Mouse (Mus musculus) midbrain, embryonic 14.5 days (tissue): Measurements from ENCODE around the gene Eid3. TPM values are rescaled to one million over a fixed set of nuclear protein-coding genes. Genes with fewer than 3 reads are reported as not detected.

ENCODE experiments used
- ATAC-seq: fragments of 200-750 bp; cut with Nextera tagmentation; 2 replicates; pipeline ENCODE4 v1.8.0; 2017; ENCODE audit warnings: moderate number of reproducible peaks, moderate library complexity; ENCODE audit not compliant: low FRiP score, low TSS enrichment
- DNase-seq: peaks from one replicate; pipeline ENCODE4 v3.0.0-alpha.2; 2015
- H3K27ac ChIP-seq: fragments of 300-500 bp; sonication (generic); replicated peaks from 2 replicates; pipeline ENCODE4 v1.5.1; 2014; ENCODE audit warnings: mild to moderate bottlenecking, low read depth, low read length, moderate library complexity
- H3K27me3 ChIP-seq: fragments of 300-500 bp; sonication (generic); 2 replicates; pipeline ENCODE4 v1.6.1; 2014; ENCODE audit warnings: low read length, control low read depth, mixed read lengths; ENCODE audit not compliant: control insufficient read depth, insufficient read depth
- H3K36me3 ChIP-seq: fragments of 300-500 bp; sonication (generic); 2 replicates; pipeline ENCODE4 v1.6.1; 2014; ENCODE audit warnings: low read length, control low read depth; ENCODE audit not compliant: control insufficient read depth, insufficient read depth
- H3K4me1 ChIP-seq: fragments of 300-500 bp; sonication (generic); 2 replicates; pipeline ENCODE4 v1.6.1; 2014; ENCODE audit warnings: mild to moderate bottlenecking, antibody characterized with exemption, low read length, control low read depth; ENCODE audit not compliant: control insufficient read depth, insufficient read depth
- H3K4me2 ChIP-seq: fragments of 300-500 bp; sonication (generic); 2 replicates; pipeline ENCODE4 v1.6.1; 2014; ENCODE audit warnings: mild to moderate bottlenecking, low read length, moderate library complexity
- H3K4me3 ChIP-seq: fragments of 300-500 bp; sonication (generic); replicated peaks from 2 replicates; pipeline ENCODE4 v1.5.1; 2014; ENCODE audit warnings: low read depth, low read length
- H3K9ac ChIP-seq: fragments of 300-500 bp; sonication (generic); replicated peaks from 2 replicates; pipeline ENCODE4 v1.6.1; 2014; ENCODE audit warnings: mild to moderate bottlenecking, low read length, moderate library complexity
- H3K9me3 ChIP-seq: fragments of 300-500 bp; sonication (generic); 2 replicates; pipeline ENCODE4 v1.6.1; 2016; ENCODE audit warnings: low read length, control low read depth, mixed read lengths; ENCODE audit not compliant: control insufficient read depth
- WGBS: fragments of 180-500 bp; shearing (Covaris S2); extraction: QIAGEN DNeasy Blood & Tissue Kit; methylation state at CpG from one replicate; pipeline ENCODE4 v1.1.7; 2014; 5-methylcytosine and 5-hydroxymethylcytosine counted together
- polyA plus RNA-seq: library from polyadenylated mRNA; unstranded; fragments of >200 nt; fragmentation: Nextera tagmentation; extraction: Ambion mirVana; gene quantifications from 2 replicates; pipeline ENCODE4 v1.2.1, GENCODE M21; 2014

Eid3 gene
- polyA plus RNA-seq = 0.50 and 0.59 TPM in 2 replicates

- Histone ChIP-seq H3K27ac (no peak within 1 kb of the TSS; the same call in 1 of the 2 replicates), H3K4me2 (peak within 1 kb of the TSS; percentile 24), H3K4me1 (peaks cover 21% of the 10 kb centered on the region), H3K27me3 (no peaks in the 10 kb centered on the region), H3K9me3 (no peaks in the 10 kb centered on the region), H3K9ac (no peak within 1 kb of the TSS), H3K36me3 (peaks cover 29% of the 10 kb centered on the region), H3K4me3 (no peak within 1 kb of the TSS)
- WGBS = 61% methylated on average over 9 of the region's 9 CpGs
- DNase-seq (peak; percentile 35), ATAC-seq (0 out of 2 replicates have a peak, but pooled peaks have one; percentile 11)
These were observed at the start of gene Eid3 for GRCm38 (mm10) chr10:82866356-82866755. Eid3 (plus strand) TSS chr10:82866626.

GRCm38 (mm10) chr10:82817514-82817913 lies 48.9 kb upstream of the Eid3 start:
- Histone ChIP-seq H3K9me3 (no peaks in the 10 kb centered on the region), H3K36me3 (no peaks in the 10 kb centered on the region), H3K4me3 (no peak overlapping the region), H3K27me3 (no peaks in the 10 kb centered on the region), H3K27ac (no peak overlapping the region), H3K9ac (no peak overlapping the region), H3K4me2 (no peak overlapping the region), H3K4me1 (no peaks in the 10 kb centered on the region)
- DNase-seq = no peak
- WGBS = 80% methylated on average over 3 of the region's 3 CpGs
- ATAC-seq = no peak

- no peak overlapping the region for H3K9ac ChIP-seq
- no peak overlapping the region for H3K4me2 ChIP-seq
- H3K36me3 ChIP-seq = no peaks in the 10 kb centered on the region
- no peaks in the 10 kb centered on the region for H3K9me3 ChIP-seq
- H3K4me1 ChIP-seq = no peaks in the 10 kb centered on the region
- no peak overlapping the region for H3K27ac ChIP-seq
- no peaks in the 10 kb centered on the region for H3K27me3 ChIP-seq
- ATAC-seq (no peak), DNase-seq (no peak)
- H3K4me3 ChIP-seq = no peak overlapping the region
- WGBS = 80% methylated on average over 9 of the region's 9 CpGs
These were observed 48.5 kb upstream of the Eid3 start for GRCm38 (mm10) chr10:82817936-82818335.

- no peaks in the 10 kb centered on the region for H3K4me1 ChIP-seq
- DNase-seq = no peak
- H3K36me3 ChIP-seq = no peaks in the 10 kb centered on the region
- no peak overlapping the region for H3K4me3 ChIP-seq
- H3K9me3 ChIP-seq = no peaks in the 10 kb centered on the region
- no peak overlapping the region for H3K9ac ChIP-seq
- no peak overlapping the region for H3K27ac ChIP-seq
- 87% methylated on average over 6 of the region's 6 CpGs for WGBS
- no peaks in the 10 kb centered on the region for H3K27me3 ChIP-seq
- ATAC-seq = no peak
- H3K4me2 ChIP-seq = no peak overlapping the region
These were observed 47.8 kb upstream of the Eid3 start for GRCm38 (mm10) chr10:82818661-82819060.

- H3K9ac ChIP-seq = no peak overlapping the region
- H3K4me3 ChIP-seq = no peak overlapping the region
- 83% methylated on average over 14 of the region's 14 CpGs for WGBS
- H3K4me1 ChIP-seq = no peaks in the 10 kb centered on the region
- H3K36me3 ChIP-seq = no peaks in the 10 kb centered on the region
- ATAC-seq = no peak
- H3K4me2 ChIP-seq = no peak overlapping the region
- H3K27ac ChIP-seq = no peak overlapping the region
- no peaks in the 10 kb centered on the region for H3K9me3 ChIP-seq
- DNase-seq = no peak
- no peaks in the 10 kb centered on the region for H3K27me3 ChIP-seq
These were observed 43.2 kb upstream of the Eid3 start for GRCm38 (mm10) chr10:82823108-82823778.

GRCm38 (mm10) chr10:82823779-82824177 lies 42.6 kb upstream of the Eid3 start:
- Histone ChIP-seq H3K9me3 (no peaks in the 10 kb centered on the region), H3K4me1 (no peaks in the 10 kb centered on the region), H3K36me3 (no peaks in the 10 kb centered on the region), H3K4me3 (no peak overlapping the region), H3K9ac (no peak overlapping the region), H3K4me2 (no peak overlapping the region), H3K27ac (no peak overlapping the region), H3K27me3 (no peaks in the 10 kb centered on the region)
- DNase-seq (no peak), ATAC-seq (no peak)
- WGBS = 76% methylated on average over 5 of the region's 5 CpGs

GRCm38 (mm10) chr10:82824541-82824940 lies 41.9 kb upstream of the Eid3 start:
- H3K4me1 ChIP-seq = no peaks in the 10 kb centered on the region
- H3K9ac ChIP-seq = no peak overlapping the region
- H3K27ac ChIP-seq = no peak overlapping the region
- H3K9me3 ChIP-seq = no peaks in the 10 kb centered on the region
- H3K4me2 ChIP-seq = no peak overlapping the region
- DNase-seq (no peak), ATAC-seq (no peak)
- no peaks in the 10 kb centered on the region for H3K27me3 ChIP-seq
- H3K4me3 ChIP-seq = no peak overlapping the region
- WGBS = 75% methylated on average over 10 of the region's 10 CpGs
- no peaks in the 10 kb centered on the region for H3K36me3 ChIP-seq

- Histone ChIP-seq H3K27ac (no peak overlapping the region), H3K4me3 (no peak overlapping the region), H3K4me2 (no peak overlapping the region), H3K9me3 (no peaks in the 10 kb centered on the region), H3K36me3 (no peaks in the 10 kb centered on the region), H3K9ac (no peak overlapping the region), H3K27me3 (no peaks in the 10 kb centered on the region), H3K4me1 (no peaks in the 10 kb centered on the region)
- WGBS = 54% methylated on average over 6 of the region's 6 CpGs
- DNase-seq (no peak), ATAC-seq (no peak)
These were observed 39.9 kb upstream of the Eid3 start for GRCm38 (mm10) chr10:82826516-82826915.

- WGBS = 59% methylated on average over 9 of the region's 9 CpGs
- ATAC-seq = no peak
These were observed 32.5 kb upstream of the Eid3 start, which contains the start of gene Txnrd1 for GRCm38 (mm10) chr10:82833926-82834325. Txnrd1 (plus strand) TSS chr10:82833951.

More at GRCm38 (mm10) chr10:82833926-82834325, 32.5 kb upstream of the Eid3 start, which contains the start of gene Txnrd1:
- Histone ChIP-seq H3K4me1 (no peaks in the 10 kb centered on the region), H3K9ac (no peak within 1 kb of the TSS), H3K4me3 (no peak within 1 kb of the TSS), H3K27ac (no peak within 1 kb of the TSS), H3K9me3 (no peaks in the 10 kb centered on the region), H3K36me3 (no peaks in the 10 kb centered on the region), H3K4me2 (no peak within 1 kb of the TSS), H3K27me3 (no peaks in the 10 kb centered on the region)
- DNase-seq = no peak
